Mouse (Mus musculus): ENCODE results near the gene Snhg11. TPM values are rescaled to one million over a fixed set of nuclear protein-coding genes. Genes with fewer than 3 reads are reported as not detected.
A peak's percentile ranks its signal among the peaks of the same experiment; 100 is the strongest.
"Not testable (repeated sequence)": the region's sequence is repeated elsewhere in the genome, so short reads cannot be mapped to it uniquely, and the experiment has no call there.

Gene Snhg11
- total RNA-seq, 2 experiments from 2014 or later = 568 to 604 TPM

DNA sequence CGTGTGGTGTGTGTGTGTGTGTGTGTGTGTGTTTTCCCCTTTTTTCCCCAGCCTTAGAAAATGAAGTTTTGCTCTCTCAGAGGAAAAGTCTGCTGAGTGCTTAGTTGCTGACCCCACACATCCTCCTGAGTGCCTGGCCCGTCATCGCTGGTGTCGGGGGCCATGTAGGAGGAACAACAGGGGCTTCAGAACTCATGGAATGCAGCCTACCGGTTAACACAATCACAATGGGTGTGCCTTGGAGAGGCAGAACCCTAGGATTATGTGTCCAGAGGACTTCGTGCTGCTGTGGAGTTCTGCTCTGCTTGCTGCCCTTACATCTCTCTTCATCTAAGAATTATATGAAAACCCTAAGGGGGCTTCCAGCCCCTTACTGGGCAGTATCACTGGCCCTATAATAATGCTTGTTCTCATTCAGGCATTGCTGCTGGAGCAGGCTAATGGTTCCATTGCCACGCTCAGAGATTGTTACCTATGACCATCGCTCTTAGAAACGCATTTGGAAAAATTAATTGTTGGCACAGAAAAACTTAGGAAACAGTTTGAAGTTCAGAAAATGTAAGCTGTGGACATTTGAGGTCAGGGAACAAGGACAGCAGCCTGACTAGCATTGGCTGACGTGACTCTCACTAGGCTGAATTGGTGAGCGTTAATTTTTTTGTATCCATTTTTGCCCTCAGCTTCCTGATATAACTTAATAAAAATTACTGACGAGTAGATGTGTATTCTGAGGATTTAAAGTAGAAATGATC, 10.2 kb upstream of the Snhg11 start:
- DNase-seq (ENCODE audit: low spot score in 2 of 2) = no peak
- intact Hi-C loops (cut with DNase I) = no loop called here

DNA sequence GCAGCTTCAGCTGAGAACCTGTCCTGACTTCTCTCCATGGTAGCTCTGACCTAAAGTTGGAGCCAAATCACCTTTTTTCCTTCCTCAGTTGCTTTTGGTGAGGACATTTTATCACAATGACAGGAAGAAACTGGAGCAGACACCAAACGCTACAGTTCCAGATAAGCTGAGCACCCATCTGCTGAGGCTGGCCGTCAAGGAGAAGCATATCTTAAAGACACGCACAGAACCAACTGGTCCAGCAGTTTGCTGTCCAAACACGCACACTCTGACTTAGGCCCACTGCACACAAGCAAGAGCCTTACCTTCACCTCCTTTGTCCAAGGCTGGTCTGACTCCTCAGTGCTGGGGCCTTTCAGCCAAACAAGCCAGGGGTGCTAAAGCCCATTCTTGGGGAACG, 7.8 kb upstream of the Snhg11 start:
- intact Hi-C loops (cut with DNase I) = no loop called here
- no peak for DNase-seq (ENCODE audit: low spot score in 2 of 2)

DNA sequence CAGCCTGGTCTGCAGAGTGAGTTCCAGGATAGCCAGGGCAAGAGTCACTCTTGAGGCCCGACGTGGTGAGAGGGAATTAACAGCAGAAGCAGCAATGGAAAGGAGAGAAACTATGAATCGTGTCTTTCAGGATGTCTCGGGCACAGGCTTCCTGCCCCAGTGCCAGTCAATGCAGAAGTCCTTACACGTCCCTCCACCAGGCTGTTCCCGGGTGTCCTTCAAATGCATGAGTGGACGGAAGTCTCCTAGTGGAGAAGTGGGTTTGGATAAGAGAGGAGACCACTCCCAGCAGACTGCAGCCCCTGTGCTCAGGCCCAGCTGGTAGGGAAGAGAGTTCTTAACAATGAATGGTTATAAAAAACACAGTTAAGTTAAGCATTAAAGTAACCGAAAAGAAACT, 7.1 kb upstream of the Snhg11 start:
- DNase-seq (ENCODE audit: low spot score in 2 of 2) = no peak
- intact Hi-C loops (cut with DNase I) = no loop called here

DNA sequence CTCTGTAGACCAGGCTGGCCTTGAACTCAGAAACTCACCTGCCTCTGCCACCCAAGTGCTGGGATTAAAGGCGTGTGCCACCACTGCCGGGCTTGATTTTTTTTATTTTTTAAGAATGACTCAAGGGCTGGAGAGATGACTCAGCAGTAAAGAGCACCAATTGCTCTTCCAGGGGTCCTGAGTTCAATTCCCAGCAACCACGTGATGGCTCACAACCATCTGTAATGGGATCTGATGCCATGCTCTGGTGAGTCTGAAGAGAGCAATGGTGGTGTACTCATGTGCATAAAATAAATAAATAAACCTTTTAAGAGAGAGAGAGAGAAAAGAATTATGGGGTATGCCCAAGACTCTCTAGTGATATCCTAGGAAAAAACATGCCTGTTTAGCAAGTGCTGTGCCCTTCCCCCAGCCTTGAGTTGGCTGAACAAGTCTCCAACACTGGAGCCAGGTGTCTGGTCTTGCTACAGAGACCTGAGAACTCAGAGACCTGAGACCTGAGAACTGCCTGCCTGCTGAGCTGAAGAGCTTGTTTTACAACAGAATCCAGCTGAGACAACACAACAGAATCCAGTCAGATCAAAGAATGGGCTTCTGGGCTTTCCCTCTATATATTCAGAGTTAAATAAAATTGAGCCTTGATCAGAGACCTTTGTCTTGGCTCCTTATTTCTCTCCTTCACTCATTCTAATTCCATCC, 5.8 kb upstream of the Snhg11 start:
- intact Hi-C loops (cut with DNase I) = loop anchor here (10.0 kb wide), 1 partner anchor 275 kb away; no protein-coding TSS in a partner anchor
- no peak for DNase-seq (ENCODE audit: low spot score in 2 of 2)

DNA sequence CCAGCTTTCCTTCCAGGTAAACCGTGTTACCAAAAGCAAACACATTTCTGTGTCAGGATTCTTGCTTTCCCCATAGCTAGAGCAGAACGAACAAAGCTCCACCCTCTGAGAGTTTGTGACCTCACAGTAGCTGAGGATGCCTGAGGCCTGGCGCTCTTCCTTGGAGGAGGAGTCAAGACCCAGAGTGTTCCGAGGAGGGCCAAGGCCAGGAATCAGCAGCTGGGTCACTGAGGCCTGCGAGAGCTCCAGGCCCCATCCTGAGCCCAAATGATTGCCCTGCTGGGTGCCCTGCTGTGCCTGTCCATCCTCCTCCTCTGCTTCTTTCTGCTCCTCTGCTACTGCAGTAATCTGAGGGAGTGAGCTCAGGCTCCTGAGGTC, 5.3 kb upstream of the Snhg11 start:
- no peak for DNase-seq (ENCODE audit: low spot score in 2 of 2)
- intact Hi-C loops (cut with DNase I) = loop anchor here (10.0 kb wide), 1 partner anchor 275 kb away; no protein-coding TSS in a partner anchor

DNA sequence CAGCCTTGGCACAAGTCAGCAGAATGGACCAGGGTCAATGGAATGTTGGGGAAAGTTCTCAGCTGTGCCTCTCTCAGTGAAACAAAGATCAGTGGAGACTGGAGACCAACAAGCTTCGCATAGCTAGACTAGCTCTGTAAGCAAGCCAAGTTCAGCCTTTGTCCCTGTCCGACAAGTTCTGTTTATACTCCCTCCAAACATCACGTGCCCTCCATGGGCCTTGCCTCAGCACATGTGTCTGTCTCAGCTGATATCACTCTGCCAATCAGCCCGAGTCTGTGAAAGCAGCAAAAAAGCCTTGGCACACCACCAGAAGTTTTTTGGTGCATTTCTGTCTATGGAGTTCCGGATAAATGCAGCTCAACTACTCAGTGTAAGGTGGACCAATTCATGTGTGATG, 2.4 kb upstream of the Snhg11 start:
- peak in 1 of 2 experiments; percentile 48 for DNase-seq (ENCODE audit: low spot score in 2 of 2)
- intact Hi-C loops (cut with DNase I) = loop anchor here (10.0 kb wide), 1 partner anchor 272 kb away; no protein-coding TSS in a partner anchor

DNA sequence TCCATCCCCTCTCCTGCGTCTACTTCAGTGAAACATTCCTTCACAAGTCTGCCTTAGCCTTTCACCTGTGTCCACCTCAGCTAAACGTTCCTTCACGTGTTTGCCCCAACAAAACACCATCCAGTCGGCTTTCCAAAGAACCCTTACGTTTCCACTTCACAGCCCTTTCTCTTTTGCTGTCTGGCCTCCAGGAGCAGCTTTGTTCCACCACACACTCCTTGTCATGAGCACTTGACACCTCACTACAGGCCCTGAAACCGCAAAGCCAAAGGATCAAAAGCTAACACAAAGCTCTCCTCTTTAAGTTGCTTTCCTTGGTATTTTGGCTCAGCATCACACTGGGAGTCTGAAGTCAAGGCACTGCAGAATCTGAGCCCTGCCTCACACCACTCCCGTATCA, 1.9 kb upstream of the Snhg11 start:
- DNase-seq (ENCODE audit: low spot score in 2 of 2) = no peak
- intact Hi-C loops (cut with DNase I) = loop anchor here (10.0 kb wide), 1 partner anchor 271 kb away; no protein-coding TSS in a partner anchor

DNA sequence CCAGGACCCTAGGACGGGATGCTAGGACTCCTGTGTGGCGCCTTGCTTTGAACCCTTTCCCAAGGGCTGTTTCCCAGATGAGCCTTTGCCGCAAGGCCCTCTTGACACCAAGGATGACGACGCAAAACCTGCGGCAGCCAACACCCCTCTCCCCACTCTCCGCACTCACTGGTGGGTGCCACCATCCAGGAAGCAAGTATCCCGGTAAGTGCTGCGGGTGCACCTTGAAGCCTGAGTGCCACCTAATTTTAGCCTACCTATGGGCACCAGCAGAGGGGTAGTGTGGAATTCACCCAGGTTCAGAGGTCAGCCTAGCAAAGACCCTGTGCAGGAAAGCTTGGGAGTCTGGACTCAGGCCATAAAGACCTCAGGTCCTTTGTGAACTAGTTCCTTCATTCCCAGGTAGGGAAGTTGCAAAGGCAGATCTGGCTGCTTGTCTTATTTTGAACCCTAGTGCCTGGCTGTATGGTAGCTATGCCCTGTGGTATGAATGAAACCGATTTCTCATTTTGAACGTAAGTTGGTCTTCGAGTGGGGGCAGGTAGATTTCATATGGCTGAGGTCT, 767 bp downstream of the Snhg11 start:
- intact Hi-C loops (cut with DNase I) = loop anchor here (10.0 kb wide), 1 partner anchor 269 kb away; no protein-coding TSS in a partner anchor
- no peak for DNase-seq (ENCODE audit: low spot score in 2 of 2)

DNA sequence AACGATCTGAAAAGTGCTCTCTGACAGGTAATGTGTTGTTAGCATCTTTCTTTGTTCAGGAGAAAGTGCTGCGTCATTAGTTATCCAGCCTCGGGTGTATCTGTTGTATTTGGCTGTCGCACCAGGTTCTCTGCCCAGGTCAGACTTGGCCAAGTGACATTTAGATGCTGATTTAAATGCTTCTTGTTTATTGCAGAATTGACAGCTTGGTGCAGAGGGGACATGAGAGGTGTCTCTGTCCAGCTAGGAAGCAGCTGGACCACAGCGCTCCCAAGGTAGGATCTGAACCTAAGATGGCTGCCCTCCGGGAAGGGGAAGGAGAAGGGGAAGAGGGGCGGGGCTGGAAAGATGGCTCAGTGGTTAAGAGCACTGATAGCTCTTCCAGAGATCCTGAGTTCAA, 1.4 kb downstream of the Snhg11 start:
- intact Hi-C loops (cut with DNase I) = loop anchor here (10.0 kb wide), 1 partner anchor 268 kb away; no protein-coding TSS in a partner anchor
- peak; percentile 41 to 45 for DNase-seq (ENCODE audit: low spot score in 2 of 2)

DNA sequence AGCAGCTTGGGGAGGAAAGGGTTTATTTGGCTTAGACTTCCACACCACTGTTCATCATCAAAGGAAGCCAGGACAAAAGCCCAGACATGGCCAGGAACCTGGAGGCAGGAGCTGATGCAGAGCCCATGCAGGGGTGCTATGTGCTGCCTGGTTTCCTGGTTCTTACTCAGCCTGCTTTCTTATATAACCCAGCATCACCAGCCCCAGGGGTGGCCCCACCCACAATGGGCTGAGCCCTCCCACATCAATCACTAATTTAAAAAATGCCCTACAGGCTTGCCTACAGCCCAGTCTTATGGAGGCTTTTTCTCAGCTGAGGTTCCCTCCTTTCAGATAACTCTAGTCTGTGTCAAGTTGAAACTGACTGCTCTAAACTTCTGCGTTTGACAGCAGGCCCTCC, 2.4 kb downstream of the Snhg11 start:
- intact Hi-C loops (cut with DNase I) = loop anchor here (10.0 kb wide), 1 partner anchor 267 kb away; no protein-coding TSS in a partner anchor
- peak in 1 of 2 experiments; percentile 57 for DNase-seq (ENCODE audit: low spot score in 2 of 2)

DNA sequence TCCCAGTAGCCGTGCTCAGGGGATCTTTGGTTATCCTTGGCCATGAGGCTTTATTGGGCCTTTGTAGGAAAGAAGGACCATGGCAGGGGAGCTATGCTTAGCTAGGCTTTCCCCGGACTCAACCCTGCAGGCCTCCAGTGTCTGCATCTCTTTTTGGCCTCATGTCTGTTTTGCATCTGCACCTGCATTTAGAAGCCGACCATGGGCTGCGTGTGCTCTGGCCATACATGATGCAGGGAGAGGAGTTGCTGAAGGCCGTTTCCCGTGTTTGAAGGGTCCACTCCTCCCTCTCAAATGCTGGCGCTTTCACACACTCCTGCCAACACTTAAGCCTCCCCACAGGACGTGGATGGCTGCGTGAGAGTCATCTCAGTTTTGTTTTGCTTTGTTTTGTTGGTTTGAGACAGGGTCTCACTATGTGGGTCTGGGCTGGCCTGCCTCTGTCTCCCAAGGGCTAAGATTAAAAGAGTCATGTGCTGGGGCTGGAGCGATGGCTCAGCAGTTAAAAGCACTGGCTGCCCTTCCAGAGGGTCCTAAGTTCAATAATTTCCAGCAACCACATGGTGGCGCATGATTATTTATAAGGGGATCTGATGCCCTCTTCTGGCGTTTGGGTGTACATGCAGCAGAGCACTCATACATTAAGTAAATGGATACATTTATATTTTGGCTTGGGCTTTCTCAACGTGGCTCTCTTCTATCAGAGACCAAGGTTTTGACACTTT, 4.1 kb downstream of the Snhg11 start:
- DNase-seq (ENCODE audit: low spot score in 2 of 2) = peak; percentile 75 to 83
- intact Hi-C loops (cut with DNase I) = loop anchor here (10.0 kb wide), 1 partner anchor 265 kb away; no protein-coding TSS in a partner anchor

DNA sequence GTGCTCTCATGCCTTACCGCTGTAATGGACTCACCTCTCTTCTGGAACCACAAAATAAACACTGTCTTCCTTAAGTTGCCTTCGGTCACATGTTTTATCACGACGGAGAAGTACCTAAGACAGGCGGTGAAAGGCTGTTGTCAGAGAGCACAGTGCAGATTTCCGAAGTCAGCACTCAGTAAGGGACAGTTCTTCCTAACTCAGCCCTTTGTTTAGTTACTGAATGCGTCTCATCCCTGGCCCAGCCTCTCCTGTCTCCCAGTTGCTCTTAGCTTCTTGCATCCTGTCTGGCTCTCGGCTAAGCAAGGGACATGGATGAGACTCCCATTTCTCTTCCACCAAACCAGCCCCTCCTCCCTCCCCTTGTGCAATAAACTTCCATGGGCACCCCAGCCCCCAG, 10.6 kb downstream of the Snhg11 start:
- intact Hi-C loops (cut with DNase I) = no loop called here
- DNase-seq (ENCODE audit: low spot score in 2 of 2) = no peak

DNA sequence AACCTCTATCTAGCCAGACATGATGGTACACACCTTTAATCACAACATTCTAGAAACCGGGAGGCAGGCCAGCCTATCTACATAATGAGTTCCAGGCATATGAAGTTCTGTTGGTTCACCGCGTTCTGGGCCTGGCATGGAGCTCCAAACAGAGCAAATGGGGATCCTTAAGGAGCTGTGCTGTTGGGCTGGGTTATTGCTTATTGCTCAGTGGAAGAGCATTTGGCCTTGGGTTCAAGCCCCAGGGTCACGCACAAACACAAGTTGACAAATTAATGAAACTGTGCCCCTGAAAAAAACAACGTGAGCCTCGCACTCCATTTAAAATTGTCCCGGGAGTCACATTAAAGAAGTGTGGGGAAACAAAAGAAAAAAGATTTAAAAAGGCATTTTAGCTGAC, 14.0 kb downstream of the Snhg11 start:
- intact Hi-C loops (cut with DNase I) = no loop called here
- DNase-seq (ENCODE audit: low spot score in 2 of 2) = no peak

DNA sequence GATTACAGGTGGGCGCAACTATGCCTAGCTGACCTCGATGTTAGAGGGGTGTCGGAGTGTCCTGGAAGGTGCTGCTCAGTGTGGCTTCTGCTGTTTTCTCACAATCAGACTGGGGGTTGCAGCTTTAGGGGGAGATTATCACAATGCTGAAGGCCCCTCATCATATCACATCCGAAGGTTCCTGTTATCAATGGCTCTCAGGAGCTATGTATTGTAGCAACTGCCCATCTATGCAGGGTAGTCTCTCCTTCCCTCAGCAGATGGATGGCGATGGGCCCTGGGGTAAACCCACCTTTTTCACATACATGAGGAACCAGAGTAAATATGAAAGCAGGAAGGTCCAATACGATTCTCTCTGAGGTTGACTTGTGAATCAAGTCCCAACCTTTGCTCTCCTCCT, 20.9 kb downstream of the Snhg11 start:
- no peak for DNase-seq (ENCODE audit: low spot score in 2 of 2)
- intact Hi-C loops (cut with DNase I) = no loop called here

DNA sequence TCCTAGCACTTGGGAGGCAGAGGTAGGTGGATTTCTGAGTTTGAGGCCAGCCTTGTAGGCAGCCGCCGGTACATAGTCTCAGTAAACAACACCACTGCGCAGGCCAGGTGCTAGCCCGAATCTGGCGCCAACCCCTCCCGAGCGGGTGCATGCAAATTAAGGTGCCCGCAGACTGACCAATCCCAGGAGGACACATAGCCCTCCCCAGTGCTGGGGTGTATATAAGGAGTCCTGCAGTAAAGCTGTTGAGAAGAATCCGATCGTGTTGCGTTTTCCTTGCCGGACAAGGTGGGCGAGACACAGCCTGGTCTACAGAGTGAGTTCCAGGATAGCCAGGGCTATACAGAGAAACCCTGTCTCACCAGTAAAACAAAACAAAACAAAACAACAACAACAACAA, 21.7 kb downstream of the Snhg11 start:
- intact Hi-C loops (cut with DNase I); DNase-seq (ENCODE audit: low spot score in 2 of 2): not testable (repeated sequence)

DNA sequence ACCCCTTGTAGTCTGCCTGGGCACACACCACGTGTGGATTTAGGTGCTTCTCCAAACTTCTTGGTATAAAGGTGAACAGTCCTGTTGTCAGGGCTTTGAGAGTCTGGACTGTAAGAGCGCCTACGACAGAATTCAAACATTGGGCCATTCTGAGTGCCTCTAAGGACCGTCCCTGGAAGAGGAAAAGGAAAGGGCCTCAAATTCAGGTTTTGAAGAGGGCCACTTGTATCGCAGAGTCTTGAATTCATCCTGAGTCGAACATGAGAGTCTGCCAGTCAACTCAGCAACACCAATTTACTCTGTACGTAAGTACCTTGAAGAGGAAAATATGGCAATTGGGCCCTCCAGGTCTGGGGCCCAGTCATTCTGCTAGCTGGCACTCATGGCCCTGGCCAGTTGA, 27.5 kb downstream of the Snhg11 start:
- intact Hi-C loops (cut with DNase I) = no loop called here
- no peak for DNase-seq (ENCODE audit: low spot score in 2 of 2)

DNA sequence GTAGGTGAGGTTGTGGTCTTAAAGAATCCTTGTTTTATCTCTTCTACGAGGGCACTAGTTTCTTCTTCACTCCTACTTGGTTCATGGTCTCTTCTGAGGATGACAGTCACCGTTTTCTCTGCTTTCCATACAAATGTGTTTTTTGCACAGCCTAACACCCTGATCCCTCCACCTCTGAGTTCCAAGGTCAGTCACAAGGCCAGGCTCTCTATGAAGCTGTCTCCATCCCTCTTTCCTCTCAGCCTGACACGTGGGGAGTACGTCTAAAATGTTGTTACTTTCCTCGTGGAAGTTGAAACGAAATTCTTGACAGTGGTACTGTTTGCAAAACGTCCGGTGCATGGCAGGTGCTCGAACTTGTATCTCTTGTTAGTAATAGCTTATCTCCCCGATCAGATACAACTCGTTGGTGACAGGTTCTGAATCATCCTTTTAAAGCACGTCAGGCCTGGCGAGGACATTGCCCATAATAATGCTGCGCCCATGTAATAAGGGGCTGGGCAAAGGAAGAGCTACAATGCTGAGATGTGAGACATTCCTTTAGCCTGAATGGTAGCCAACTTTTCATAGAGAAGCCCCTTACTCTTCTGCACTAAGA, 33.7 kb downstream of the Snhg11 start:
- intact Hi-C loops (cut with DNase I) = no loop called here
- no peak for DNase-seq (ENCODE audit: low spot score in 2 of 2)

DNA sequence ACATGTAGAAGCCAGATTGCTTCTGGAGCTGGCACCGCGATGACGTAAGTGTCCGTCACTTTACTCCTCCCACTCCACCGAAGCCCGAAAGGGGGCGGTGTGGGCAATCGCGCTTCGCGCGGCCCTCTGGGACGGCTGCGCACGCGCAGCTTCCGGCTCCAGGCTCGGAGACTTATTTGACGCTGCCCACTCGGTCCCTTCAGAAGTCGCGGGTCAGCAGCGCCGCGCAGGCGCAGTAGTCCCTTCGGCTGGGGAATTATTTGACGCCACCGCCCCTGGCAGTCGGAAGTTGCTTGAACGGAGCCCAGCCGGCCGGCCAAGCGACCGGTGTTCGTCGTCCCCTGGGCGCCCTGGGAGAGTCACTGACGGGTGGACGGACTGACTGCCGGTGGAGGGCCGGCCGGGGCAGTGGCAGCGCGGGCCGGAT, 34.2 kb downstream of the Snhg11 start, which contains the start of gene Ralgapb:
Gene Ralgapb (plus strand): TSS at position 254 of the 427 bp plus-strand sequence.
- peak; percentile 98 to 100 for DNase-seq (ENCODE audit: low spot score in 2 of 2)
- intact Hi-C loops (cut with DNase I) = no loop called here

All from left cerebral cortex, postnatal 14 days (tissue).